Mouse (Mus musculus): Measurements from ENCODE around the gene Ggact.

The Ggact gene

DNA sequence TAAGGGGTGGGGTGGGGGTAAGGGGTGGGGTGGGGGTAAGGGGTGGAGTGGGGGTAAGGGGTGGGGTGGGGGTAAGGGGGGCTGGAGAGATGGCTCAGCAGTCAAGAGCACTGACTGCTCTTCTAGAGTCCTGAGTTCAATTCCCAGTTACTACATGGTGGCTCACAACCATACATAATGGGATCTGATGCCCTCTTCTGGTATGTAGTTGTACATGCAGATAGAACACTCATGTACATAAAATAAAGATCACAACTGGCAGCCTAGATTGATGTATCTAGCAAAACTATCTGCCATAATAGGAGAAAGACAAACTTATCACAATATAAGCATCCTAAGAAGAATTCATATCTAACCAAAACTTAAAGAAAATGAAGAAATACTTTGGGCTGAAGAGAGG lies 15.0 kb downstream of the Ggact start:
- no peak for DNase-seq (ENCODE audit: low spot score)

DNA sequence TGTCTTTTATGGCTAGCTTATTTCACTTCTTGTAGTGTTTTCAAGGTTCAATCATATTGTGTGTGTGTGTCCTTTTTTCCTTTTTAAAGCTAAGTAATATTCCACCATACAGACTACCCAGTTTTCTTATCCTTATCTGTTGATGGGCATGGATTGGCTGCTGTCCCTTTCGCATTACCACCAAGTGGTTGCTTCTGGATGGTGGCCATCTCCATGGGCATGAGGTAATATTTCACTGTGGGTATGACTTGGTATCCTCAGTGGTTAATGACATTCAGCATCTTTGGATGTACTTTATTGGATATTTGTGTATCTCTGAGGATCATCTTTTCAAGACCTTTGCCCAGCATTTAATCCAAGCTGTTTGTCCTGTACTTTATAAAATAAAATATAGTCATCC lies 17.5 kb downstream of the Ggact start:
- no peak for DNase-seq (ENCODE audit: low spot score)

DNA sequence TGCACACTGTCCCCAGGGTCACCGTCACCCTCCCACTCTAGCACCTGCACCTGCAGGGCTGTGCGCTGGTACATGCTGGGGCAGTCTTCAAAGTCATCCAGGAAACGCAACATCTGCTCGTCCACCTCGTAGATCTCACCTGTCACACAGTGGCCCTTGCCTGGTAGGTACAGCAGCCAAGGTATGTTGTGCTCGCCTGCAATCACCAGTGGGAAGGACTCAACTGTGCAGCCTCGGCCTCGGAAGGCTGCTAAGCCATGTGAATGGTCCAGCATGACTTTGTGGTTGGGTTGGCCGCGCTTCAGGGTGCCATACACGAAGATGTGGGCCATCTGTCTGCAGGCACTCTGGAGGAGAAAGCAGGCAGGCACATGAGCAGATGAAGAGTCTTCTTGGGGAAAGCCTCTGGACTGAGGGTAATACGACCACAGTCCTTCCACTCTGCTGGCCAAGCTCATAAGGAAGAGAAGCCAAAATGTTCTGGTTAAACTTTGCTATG lies 22.0 kb downstream of the Ggact start:
- no peak for DNase-seq (ENCODE audit: low spot score)

DNA sequence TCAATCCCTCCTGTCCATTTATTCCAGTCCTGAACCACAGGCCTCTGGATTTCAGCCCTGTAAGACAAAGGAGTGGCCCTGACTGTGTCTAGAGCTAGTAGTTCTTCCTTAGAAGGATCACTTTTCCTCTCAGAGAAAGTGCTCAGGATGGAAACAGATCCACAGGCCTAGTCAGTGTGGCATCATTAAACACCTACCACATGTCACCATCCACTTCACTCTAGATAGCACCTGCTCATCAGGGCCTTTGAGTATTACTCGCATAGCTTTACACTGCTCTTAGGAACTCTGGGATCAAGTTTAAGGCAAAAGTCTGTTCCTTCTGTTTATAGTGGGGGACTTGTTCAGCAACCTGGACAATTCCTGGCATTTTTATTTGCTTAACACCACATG lies 25.1 kb downstream of the Ggact start:
- DNase-seq (ENCODE audit: low spot score) = no peak

DNA sequence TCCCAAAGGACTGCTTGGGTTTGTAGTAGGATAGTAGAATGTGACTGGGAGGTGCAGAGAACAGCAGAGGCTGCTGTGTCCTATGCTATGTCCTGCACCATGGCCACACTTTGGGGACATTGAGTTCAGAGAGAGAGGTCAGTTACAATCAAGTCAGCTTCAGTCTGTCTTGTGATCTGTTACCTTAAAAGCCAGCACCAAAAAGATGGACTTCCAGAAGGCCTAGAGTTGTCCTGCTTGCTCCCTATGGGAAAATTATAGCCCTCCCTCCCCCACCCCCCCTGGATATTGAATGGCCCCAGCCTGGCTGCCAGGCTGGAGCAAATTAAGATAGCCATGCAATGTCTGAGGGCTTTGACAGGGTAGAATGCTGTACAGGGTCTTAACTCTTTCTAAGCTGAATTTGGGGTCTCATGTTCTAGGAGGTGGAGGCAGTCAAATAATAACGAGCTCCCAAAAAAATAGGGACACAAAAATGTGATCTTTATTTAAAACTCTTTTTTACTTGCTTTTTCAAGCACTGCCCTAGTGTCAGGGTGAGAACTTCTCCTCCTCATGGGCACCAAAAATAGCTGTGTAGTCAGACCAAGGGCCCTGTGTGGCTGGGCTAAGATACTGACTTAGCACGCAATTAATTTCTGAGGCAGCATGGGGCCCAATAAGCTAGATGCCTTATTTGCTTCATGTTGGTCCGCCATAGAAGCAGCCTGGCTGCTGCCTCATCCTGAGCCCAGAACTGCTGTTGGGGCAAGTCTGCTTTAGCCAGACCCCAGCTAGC lies 25.7 kb downstream of the Ggact start:
- no peak for DNase-seq (ENCODE audit: low spot score)

DNA sequence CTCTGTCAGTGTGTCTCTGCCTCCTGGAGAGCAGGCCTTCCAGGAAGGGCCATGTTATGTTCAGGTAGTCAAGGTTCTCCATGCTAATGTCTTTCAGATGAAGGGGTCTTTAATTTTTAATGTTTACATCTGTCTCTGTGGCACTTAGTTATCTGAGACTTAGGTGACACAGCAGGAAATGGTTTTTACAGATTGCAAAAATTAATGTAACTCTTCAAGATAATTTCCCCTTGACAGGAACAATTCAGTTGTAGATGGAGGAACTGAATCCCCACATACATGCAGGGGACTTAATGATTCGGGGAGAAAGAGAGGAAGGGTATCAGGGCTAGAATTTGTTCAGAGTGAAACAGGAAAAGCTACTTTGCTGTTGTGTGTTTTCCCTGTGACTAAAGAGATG lies 26.3 kb downstream of the Ggact start:
- no peak for DNase-seq (ENCODE audit: low spot score)

DNA sequence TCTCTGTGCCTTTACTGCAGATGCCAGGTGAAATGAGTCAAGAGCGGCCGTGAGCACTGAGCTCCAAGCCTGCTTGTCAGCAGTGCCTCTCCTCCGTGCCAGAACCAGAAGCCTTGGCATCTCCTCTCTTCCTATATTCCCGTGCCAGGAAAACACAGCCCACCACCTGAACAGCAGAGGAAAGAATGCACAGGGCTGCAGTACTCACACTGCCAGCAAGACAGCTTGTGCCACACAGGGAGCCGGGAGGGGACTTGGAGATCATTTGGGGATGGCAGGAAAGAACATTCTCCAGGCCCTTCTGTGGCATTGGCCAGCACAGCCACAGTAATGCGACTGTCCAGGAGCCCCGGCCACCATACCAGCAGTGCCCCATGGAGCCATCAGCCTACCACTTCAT lies 27.7 kb downstream of the Ggact start:
- no peak for DNase-seq (ENCODE audit: low spot score)

DNA sequence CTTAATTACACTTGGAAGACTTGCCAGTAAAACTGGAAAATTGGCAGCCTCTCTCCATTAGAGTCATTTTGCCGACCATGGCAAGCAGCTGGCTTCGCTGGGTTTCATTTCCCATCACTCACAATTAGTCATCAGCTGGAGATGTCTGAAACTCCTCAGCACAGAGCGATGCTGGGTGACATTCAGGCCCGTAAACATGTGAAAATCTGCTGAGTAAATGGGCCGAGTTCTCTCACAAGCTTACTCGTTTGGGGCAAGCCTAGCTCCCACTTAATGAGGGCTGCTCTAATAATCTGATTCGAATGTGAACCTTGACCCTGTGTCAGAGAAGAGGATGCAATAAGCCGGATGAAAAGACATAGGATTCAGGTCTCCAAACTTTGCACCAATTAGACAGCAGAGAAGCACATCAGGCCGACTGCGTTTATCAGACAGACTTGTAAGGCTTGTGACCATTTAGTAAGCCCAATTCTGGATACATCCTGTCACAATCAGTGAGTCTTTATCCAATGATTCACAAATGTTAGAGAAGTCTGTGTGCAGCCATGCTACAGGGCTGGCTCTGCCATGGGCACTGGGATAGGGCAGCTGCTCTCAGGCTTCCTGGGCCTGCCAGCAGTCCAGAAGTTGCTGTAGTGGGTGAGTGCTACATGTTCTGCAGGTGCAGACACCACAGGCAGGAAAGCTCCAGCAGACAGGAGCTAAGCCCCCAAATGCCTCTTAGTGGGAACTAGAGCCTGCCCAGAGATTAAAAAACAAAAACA lies 29.6 kb downstream of the Ggact start:
- peak; percentile 33 for DNase-seq (ENCODE audit: low spot score)

DNA sequence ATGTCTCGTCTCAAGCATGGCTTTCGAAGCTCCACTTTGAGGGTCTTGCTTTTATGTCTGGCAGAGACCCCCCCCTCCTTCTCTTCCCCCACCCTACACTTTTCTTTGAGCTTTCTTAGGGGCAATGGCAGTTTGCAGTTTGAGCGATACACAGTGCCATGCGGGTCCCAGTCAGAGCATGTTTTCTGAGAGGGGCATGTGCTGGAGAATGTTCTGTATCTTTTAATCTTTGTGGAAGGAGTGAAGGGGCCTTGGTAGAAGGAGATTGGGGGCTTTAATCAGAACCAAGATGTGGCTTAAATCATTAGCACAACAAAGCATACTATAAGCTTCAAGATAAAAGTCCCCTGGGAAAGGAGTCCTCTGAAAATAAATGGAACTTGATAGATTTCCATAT lies 30.1 kb downstream of the Ggact start:
- DNase-seq (ENCODE audit: low spot score) = no peak

DNA sequence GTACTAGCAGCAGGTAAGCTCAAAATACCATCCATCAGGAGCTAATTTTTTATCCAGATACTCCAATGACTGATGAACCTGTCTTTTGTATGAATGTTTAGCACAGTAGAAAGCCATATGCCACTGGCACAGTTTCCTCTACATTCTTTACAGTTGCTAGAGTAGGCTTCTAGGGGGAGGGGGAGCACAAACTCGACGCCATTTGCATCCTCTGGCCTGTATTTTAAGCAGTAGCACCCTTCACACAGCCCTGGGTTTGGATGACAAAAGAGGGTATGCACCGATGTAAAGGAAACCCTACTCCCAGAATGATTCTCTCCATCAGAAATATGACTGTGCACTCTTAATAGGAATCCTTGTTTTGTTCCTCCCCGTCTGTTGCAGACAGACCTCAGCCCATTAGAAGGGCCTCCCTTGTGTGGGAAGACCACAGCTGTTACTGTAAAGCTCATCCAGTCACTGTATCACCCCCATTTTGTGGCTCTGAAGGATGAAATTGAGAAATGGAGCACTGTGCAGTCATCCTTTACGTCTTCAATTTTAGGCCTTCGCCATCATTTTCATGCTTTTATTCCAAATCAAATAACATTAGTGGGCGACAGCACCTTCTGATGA lies 30.7 kb downstream of the Ggact start:
- DNase-seq (ENCODE audit: low spot score) = no peak

DNA sequence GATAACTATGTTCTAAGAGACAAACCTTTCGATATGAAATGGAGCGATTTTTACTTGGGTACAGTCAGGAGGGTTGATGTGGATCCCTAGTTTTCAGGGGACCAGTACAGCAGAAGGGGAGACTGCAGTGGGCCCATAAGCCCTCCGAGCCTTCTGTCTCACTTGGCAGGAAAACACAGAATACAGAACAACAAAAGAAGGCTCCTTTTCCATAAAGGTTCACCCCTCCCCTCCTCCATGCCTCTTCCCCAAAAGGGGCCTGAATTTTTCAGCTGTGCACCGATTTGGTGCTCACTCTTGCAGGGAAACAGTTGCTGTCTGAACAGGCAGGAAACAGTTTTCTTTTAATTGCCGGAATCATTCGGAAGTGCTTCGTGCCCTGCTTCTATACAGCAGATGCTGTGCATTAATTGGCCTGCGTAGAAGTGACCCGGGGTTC lies 31.3 kb downstream of the Ggact start:
- DNase-seq (ENCODE audit: low spot score) = no peak

DNA sequence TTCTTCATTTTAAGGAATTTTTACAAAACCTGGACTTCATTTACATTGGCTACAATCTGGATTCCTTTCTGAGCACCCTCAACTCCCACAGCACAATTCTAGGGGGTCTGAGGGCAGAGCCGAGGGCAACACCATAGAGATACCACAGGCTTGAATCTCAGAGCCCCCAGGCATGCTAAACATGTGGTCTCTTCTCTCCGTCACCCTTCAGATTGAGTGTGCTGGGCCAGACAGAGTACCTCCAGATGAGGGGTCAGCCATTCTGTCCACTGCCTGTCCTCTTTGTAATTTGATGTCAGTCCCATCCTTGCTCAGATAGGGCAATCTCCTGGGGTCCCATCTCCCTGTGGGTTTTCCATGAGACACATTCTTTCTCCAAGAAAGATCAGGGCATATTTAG lies 31.9 kb downstream of the Ggact start:
- no peak for DNase-seq (ENCODE audit: low spot score)

DNA sequence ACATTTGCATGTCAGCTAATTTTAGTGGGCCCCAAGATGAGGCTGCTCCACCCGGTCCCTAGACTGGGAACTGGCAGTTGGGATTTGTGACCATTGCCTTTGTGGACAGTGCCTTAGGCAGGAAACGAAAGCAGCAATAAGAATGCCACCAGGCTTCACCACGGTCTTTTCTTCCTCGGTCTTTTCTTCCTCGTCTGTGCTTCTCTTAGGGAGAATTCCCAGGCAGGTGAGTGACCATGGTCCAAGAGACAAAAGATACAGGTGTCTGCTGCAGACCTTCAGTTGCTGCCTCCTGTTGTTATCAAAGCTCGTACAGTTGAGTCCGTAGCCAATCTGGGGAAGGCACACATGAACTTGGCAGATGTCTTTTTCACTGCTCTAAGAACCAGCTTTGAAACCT lies 33.3 kb downstream of the Ggact start:
- DNase-seq (ENCODE audit: low spot score) = no peak

DNA sequence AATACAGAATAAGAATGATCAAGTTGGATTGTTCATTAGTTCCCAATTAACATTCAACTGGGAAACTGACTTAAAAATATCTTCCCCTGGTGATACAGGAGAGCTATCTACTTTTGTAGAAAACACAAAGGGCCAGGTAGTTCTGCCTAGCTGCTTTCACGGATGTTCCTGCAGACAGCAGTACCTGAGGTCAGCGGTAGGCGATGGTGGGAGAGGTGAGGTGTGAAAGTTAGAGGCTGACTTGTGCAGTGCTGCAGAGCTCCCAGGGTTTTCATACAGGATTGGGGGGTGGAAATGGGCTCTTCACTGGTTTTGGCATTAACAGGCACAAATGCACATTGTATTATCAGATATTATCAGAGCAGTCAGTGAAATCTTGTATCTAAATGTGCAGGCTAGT lies 35.8 kb downstream of the Ggact start:
- DNase-seq (ENCODE audit: low spot score) = no peak

DNA sequence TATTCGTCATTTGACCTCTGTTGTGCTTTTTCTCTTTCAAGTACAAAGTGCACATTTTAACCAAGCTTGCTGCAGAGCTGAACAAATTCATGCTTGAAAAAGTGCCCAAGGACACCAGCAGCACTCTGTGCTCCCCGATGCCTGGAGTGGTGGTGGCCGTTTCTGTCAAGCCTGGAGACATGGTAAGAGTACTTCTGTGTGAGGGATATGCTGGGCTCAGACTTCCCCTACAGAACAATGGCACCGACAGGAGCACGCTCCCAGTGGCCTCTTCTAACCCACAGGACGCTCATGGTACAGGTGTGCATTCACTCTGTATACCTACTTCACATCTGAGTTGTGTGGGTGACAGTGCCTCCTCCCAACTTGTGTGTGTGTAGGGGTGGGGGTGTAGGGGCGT lies 36.8 kb downstream of the Ggact start:
- DNase-seq (ENCODE audit: low spot score) = no peak

DNA sequence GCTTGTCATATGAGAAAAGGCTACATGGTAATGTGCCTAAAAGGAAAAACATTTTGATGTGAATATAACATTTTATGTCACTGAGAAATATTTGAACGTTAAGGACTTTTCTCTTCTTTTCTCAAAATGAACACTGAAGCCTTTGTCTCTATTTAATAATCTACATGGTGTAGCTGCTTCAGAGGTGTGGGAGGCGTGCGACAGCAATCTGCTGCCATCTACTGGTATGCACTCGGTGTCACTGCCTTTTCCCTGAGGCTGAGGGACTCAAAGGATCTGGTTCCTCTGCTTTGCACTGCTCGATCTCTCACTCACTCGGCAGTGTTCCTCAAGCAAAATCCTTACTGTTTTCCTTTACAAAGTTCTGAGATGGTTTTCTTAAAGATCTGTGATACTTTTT lies 37.4 kb downstream of the Ggact start:
- peak; percentile 82 for DNase-seq (ENCODE audit: low spot score)

DNA sequence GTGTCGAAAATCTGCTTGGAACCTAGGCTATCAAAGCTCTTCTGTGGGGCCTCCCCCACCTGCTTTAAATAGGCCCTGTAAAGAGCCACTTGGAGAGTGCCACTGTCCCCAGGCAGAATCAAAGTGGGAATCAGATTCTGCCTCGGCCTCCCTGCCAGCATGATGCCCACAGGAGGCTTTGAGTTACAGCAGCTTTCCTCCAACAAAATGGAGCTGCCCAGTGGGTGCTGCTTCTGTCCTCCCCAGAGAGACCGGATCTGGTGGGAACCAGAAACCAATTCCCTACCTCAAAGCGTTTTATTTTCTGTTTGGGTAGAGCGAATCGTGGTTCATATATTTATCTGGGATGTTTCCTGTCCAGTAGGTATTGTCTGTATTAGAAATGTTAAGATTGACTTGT lies 37.9 kb downstream of the Ggact start:
- DNase-seq (ENCODE audit: low spot score) = no peak

DNA sequence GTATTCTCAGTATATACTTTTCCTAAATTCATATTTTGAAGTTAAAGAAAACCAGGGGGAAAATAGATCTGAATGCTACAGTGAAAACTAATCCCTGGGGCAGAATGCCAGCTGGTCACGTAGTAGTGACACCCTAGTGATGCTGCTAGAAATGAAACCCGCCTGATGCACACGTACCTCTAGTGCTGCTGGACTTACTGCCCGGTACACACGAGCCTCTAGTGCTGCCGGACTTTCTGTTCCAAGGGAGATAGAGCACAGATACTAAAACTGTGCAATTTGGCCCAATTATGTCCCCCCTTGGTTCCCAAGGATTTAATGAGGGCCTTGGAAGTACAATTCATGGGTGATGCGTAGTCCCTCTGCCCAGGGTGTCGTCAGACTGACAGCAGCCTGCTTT lies 38.5 kb downstream of the Ggact start:
- no peak for DNase-seq (ENCODE audit: low spot score)

DNA sequence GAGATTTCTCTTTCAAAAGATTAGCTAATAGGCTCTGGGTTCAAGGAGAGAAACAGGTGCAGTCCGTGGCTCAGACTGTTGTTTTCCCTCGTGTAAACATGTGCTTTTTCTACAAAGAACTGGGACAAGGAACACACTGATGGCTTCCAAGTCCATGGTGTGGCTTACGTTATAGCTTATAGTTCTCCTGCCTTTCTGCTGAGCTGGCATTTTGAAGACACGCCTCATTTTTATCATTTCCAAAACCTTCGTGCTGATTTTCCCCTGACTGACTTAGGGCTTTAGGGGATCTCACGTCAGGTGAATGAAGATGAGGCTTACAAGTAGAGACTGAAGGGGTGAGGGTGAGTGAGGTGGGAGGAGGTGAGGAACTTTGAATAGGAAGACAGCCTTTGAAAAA lies 40.9 kb downstream of the Ggact start:
- DNase-seq (ENCODE audit: low spot score) = no peak

DNA sequence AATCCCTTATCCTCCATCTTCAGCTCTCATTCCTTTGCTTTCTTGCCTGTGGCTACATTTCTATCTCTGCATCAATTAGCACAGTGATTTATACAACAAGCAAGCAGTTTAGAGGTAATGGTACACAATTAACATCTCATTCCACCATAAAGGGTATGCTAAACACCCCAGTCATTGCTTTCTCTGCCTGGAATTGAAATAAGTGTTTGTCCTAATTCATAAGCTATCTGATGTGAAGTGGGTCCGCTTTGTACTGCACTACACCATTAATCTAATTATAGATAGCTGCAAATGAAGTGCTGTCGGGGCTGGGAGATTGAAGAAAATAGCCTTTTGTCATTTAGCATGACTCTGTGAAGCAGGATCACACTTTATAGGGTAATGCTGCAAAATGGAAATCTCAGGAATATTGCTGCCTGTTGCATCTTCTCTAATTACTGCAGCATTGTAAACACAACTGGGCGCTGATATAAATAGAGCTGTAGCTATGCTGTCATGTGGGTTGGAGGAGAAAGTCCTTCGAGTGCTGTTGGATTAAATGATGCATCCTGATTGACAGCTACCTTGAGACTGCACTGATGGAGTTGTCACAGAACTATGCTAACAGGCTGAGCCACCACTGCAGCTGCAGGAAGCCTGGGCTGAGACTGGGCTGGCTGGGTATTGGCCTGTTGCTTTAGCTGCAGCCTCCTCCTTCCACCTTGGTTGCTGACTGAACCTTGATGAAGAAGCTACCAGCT lies 41.5 kb downstream of the Ggact start:
- no peak for DNase-seq (ENCODE audit: low spot score)

DNA sequence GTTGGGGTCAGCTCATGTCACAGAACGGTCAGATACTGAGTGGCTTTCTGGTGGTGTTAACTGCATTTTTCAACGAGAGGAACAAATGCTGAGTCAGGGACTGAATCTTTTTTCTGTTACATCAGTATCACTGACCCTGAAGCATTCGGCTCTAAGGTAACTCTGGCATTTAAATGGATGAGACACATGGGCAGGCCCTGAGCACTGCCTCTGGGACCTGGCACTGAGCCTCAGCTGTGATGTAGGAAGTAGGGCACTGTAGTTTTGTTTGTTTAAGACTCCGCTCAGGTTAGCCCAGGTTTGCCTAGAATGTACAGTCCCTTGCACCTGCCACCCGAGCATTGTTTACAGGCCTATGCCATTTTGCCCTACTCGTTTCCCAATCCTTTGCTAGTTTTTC lies 43.7 kb downstream of the Ggact start:
- DNase-seq (ENCODE audit: low spot score) = peak; percentile 8

DNA sequence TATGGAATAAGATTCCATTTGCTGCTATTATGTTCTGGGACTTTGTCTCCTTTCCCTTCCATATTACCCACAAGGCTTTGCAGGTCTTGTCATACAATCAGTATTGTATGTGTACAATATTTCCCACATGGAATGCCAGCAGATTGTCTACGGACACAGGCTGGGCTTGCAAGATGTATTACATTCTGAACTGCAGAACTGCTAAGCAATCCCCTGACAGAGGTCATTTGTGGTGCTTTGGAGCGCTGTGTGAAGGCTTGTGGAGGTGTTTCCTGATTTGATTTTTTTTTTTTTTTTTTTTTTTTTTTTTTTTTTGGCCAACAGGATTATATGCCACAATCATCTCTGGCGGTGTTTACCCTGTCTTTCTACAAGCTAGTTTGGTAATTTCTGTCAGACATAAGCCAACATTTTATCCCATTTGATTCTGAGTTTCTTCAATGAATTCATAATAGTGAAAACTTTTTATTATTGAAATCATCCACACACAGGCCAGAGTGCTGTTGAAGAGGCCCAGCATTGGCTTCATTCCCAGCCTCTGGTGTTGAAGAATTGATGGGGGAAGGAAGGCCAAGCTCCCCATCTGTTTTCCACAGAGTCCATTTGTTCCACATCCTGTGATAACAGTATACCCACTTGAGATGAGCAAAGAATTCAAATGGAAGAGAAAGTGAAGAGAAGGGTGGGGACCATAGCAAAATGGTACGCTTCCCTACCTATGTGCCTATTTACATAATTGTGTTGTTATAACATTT lies 45.8 kb downstream of the Ggact start:
- DNase-seq (ENCODE audit: low spot score) = peak; percentile 35
